Mouse (Mus musculus) kidney, postnatal 25 days (tissue): ENCODE measurements around the gene Wdr46.
A peak's percentile ranks its signal among the peaks of the same experiment; 100 is the strongest.

Experiments used
- DNase-seq, 2 experiments: peaks; one replicate each; pipeline ENCODE4 v3.0.0; 2021; ENCODE audit warnings: mixed read lengths in 2 of 2

The Wdr46 gene

GRCm38 (mm10) chr17:33953310-33953709, 12.8 kb downstream of the Wdr46 start:
- DNase-seq: no peak

GRCm38 (mm10) chr17:33953961-33954565, 13.6 kb downstream of the Wdr46 start:
- no peak for DNase-seq

DNA sequence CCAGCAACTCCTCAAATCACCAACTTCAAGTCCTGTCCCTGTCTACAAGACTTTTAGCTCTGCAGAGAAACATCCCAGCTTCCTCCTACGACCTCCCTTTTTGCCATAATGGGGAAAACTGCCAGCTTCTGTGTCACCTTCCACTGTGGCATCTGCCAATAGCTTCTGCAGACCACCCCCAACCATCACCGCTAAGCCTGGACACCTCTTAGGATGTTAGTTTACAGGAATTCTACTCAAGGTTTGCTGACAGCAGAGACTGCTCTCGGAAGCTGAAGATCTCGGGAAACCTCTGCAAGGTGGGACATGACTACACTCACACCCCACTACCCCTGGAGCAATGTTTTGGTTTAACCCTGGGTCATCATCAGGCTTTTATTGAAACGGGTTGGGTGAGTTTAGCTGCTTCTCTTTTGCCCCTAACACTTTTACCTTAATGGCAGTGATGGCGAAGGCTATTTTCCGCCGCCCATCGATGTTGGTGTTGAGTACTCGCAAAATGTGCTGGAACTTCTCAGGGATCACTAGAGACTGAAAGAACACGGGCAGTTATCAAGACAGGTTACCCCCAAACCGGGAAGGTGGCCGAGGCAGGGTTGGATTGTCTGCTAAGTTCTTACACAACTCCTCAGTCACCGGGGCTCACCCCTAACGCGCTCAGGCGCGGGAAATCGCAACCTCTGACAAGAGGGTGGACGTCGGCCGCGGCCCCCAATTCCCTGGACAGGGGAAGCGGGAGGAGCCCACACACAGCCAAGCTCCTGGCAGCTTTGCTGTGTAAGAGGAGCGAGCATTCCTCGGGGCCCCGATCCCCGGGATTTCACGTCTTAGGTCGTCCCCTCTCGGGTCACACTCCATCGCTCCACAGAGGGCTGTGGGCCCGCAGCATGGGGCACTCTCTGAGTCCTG, 14.4 kb downstream of the Wdr46 start:
- peak; percentile 19 to 32 for DNase-seq

DNA sequence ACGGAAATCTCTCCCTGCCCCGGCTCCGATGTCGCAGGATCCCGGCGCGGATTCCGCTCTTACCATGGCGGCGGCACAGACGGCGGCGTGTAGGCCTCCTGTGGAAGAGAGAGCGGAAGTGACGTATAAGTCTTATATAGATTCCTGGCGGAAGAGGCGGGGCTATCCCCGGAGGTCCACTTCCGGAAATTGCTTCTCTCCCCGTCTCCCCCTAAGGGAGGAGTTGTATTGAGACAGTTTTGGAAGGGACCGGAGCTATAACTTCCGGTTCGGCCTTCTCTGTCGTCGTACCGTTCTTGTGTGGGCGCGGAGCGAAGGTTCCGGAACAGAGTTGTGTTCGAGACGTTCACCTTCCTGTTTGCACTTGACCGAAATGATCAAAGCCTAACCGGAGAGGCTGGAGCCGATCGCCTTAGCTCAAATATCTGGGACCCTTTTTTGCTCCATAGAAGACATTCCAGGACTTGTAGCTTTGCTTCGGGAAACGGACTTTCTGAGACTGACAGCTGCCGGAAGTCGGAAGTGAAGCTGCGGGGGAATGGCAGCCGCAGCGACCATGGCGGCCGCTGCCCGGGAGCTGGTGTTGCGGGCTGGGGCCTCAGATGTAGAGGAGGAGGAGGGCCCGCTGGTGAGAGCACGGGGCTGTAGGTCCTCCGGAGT, 15.2 kb downstream of the Wdr46 start, which contains the start of the genes Vps52 and Rps18:
Vps52 (plus strand) TSS at position 258 of the 660 bp plus-strand sequence.
Rps18 (minus strand) TSS at position 447 of the 660 bp plus-strand sequence.
- DNase-seq: peak; percentile 96

DNA sequence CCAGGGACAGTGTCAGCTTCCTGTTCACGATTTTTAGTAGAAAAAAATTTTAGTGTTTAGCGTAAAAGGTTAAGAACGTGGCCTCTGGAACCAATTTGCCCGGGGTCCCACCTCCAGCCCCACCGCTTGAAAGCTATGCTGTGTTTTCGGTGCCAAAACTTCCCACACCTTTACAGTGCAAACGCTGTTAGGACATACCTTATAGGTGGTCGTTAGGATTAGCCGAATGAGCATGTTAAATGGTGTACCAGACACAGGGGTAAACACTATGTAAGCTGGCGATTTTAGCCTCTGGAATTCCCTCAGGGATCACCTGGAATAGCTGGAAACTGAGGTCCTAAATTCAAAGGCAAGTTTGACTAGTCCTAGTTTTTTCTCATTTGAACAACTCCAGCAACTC, 15.9 kb downstream of the Wdr46 start:
- no peak for DNase-seq

DNA sequence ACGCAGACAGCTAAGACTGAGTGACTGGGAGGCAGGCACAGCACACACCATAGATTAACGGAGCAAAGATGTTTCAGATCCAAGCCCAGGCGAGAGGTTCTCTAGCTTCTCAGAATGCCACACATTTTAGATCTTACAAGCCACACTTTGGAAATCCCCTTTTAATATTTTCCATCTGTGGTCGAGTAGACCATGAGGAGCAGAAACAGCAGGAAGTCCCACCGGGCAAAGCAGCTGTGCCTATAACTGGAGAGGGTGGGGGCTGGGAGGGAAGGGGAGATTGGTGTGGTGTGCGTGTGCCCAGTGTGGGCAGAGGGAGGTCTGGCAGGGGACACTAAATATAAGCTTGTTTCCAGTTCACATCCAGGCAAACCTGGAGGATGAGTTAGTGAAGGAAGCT, 17.0 kb downstream of the Wdr46 start:
- no peak for DNase-seq

DNA sequence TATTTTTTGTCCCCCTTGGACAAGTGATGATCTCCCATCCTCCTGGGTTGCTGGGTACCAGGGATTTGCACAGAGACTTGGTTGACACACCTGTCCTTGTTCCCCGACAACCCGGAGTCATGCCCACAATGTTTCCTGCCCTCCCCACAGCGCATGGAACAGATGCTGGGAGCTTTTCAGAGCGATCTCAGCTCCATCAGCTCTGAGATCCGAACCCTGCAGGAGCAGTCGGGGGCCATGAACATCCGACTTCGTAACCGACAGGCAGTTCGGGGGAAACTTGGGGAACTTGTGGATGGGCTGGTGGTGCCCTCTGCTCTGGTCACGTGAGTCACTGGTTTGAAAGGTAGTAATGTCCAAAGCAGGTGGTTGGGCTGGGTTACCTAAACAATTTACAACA, 18.0 kb downstream of the Wdr46 start:
- DNase-seq: peak in 1 of 2 experiments; percentile 36

DNA sequence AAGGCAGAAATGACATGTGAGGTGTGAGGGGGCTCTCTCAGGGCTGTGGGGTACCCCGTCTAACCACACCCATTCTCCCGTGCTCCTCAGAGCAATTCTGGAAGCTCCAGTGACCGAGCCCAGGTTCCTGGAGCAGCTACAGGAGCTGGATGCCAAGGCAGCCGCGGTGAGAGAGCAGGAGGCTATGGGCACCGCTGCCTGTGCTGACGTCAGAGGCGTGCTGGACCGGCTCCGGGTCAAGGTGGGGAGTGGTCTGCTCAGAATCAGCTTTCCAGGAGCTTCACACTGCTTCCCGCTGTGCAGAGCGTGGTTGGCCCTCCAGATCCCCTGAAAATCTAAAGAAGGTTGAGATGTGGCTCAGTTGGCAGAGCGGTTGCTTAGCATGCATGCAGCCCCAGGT, 18.7 kb downstream of the Wdr46 start:
- DNase-seq: peak in 1 of 2 experiments; percentile 45

- DNase-seq: peak in 1 of 2 experiments; percentile 30
Measured at GRCm38 (mm10) chr17:33959948-33960347, 19.5 kb downstream of the Wdr46 start.

GRCm38 (mm10) chr17:33962876-33963275, 22.4 kb downstream of the Wdr46 start:
- no peak for DNase-seq

GRCm38 (mm10) chr17:33965082-33965845, 24.8 kb downstream of the Wdr46 start:
- DNase-seq: no peak

- DNase-seq: no peak
Measured at GRCm38 (mm10) chr17:33965846-33966550, 25.5 kb downstream of the Wdr46 start.

DNA sequence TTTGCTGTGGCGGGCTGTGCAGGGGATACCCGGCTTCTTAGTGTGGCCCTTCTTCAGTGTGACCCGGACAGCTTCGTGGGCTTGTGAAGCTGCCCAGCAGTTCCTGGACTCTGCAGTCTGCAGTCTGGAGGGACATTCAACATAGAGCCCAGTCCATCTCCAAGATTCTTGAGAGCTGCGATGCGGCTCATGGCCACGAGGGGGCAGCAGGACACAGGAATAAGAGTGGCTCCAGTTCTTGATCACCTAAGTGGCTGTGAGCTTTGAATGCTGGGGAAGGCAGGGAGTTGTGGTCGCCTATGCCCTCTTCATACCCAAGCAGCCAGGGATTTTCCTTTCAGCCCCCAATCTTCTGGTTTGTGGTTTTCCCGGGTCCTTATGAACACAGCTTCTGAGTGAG, 28.0 kb downstream of the Wdr46 start:
- peak; percentile 82 to 89 for DNase-seq

GRCm38 (mm10) chr17:33968927-33969326, 28.5 kb downstream of the Wdr46 start:
- peak in 1 of 2 experiments; percentile 57 for DNase-seq

DNA sequence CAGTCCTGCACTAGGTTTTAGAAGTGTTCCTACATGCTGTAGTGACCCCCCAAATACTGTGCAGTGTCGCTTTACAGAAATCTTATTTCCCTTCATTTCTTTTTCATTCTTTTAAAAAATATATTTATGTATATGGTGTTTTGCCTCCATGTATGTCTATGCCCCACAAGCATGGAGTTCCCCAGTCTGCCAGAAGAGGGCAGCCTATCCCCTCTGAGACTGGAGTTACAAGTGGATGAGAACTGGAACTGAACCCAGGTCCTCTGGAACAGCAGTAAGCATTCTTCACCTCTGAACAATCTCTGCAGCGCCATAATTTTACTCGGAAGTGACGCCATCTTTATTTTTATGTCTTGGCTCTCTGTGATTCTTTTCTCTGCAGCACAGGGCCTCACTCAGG, 28.9 kb downstream of the Wdr46 start:
- no peak for DNase-seq

- DNase-seq: peak in 1 of 2 experiments; percentile 41
Measured at GRCm38 (mm10) chr17:33972691-33973090, 32.2 kb downstream of the Wdr46 start.

GRCm38 (mm10) chr17:33973572-33973971, 33.1 kb downstream of the Wdr46 start:
- DNase-seq: no peak

DNA sequence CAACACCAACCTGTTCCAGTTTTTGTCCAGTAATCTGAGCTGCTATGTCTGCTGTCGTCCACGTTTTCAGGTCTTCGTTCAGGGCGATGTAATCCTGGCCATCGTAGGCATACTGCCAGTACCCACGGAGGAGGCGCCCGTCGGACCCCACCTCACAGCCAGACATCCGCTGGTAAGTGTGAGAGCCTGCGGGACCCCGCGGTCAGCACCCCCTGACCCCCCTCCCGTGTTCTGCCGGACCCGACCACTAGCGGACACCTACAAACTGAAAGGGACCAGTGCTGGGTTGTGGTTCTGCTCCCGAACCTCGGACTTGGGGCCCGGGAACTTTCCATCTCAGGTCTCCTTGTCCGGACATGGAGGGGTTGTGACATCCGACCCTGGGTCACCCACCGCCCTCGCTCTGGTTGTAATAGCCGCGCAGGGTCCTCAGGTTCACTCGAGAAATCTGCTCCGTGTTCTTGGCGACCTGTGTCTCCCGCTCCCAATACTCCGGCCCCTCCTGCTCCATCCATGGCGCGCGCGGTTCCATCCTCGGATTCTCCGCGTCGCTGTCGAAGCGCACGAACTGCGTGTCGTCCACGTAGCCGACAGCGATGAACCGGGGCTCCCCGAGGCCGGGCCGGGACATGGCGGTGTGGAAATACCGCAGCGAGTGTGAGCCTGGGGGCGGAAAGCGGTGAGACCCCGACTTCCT, 37.5 kb downstream of the Wdr46 start:
- DNase-seq: peak in 1 of 2 experiments; percentile 36

GRCm38 (mm10) chr17:33978631-33979031, 38.2 kb downstream of the Wdr46 start:
- DNase-seq: peak; percentile 91 to 97

DNA sequence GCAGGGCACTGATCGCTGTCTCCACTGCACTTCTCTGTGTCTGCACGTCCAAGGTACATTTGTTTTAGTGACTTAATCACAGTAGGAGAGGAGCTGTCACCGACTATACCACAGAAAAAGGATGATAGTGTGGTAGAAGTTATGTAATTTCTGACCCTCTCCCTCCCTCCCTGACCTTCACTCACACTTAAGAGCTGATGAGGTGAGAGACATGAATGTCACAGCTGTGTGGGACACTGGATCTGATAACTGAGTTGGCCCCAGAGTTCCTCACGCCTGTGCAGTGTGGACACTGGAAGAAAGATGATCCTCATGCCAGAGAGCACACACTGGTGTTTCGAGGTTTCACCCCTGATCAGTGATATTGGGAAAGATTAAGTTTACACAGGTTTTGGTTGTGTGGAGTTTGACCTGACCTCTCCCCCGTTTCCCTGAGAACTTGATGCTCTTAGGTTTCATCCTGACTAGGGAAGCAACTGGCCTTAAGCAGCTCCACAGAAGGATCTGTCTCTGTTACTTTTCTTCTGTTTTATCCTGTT, 39.1 kb downstream of the Wdr46 start:
- no peak for DNase-seq
